Mouse (Mus musculus) megakaryocyte, embryonic 14.5 days (primary cell): ENCODE results near the gene Akr7a5.

Source experiments
- FLI1 ChIP-seq: IDR thresholded peaks from 2 replicates; pipeline ENCODE4 v1.6.1; 2012; ENCODE audit warnings: low read length, inconsistent platforms, mixed read lengths
- GATA1 ChIP-seq: IDR thresholded peaks from 3 replicates; pipeline ENCODE4 v1.6.1; 2012; ENCODE audit warnings: mixed read lengths, low read length, inconsistent platforms, borderline replicate concordance

GRCm38 (mm10) chr4:139309651-139310050 is 893 bp upstream of the Akr7a5 start:
- TF ChIP-seq FLI1 (no peak), GATA1 (no peak)
